Mouse (Mus musculus): Measurements from ENCODE around the gene Flot1.
A peak's percentile ranks its signal among the peaks of the same experiment; 100 is the strongest.

The Flot1 gene

GRCm38 (mm10) chr17:35812307-35812706 lies 10.7 kb upstream of the Flot1 start:
- no peak for DNase-seq (ENCODE audit: low spot score)

GRCm38 (mm10) chr17:35812736-35813135 lies 10.3 kb upstream of the Flot1 start:
- DNase-seq (ENCODE audit: low spot score): no peak

- DNase-seq (ENCODE audit: low spot score): no peak
Measured at GRCm38 (mm10) chr17:35813245-35813647, 9.8 kb upstream of the Flot1 start.

- DNase-seq (ENCODE audit: low spot score): no peak
Measured at GRCm38 (mm10) chr17:35813653-35814052, 9.4 kb upstream of the Flot1 start.

- no peak for DNase-seq (ENCODE audit: low spot score)
Measured at GRCm38 (mm10) chr17:35814678-35815077, 8.4 kb upstream of the Flot1 start.

- no peak for DNase-seq (ENCODE audit: low spot score)
Measured at GRCm38 (mm10) chr17:35815836-35816235, 7.2 kb upstream of the Flot1 start.

- DNase-seq (ENCODE audit: low spot score): no peak
Measured at GRCm38 (mm10) chr17:35816686-35817085, 6.3 kb upstream of the Flot1 start.

GRCm38 (mm10) chr17:35817226-35817625 lies 5.8 kb upstream of the Flot1 start:
- no peak for DNase-seq (ENCODE audit: low spot score)

GRCm38 (mm10) chr17:35820111-35820510 lies 2.9 kb upstream of the Flot1 start:
- DNase-seq (ENCODE audit: low spot score): no peak

- DNase-seq (ENCODE audit: low spot score): peak; percentile 74
Measured at GRCm38 (mm10) chr17:35821439-35822430, 1.3 kb upstream of the Flot1 start, which contains the start of gene Ier3. Gene Ier3 (plus strand): TSS chr17:35821684.

- DNase-seq (ENCODE audit: low spot score): no peak
Measured at GRCm38 (mm10) chr17:35822564-35822963, 466 bp upstream of the Flot1 start.

GRCm38 (mm10) chr17:35824402-35824801 lies 1.4 kb downstream of the Flot1 start:
- no peak for DNase-seq (ENCODE audit: low spot score)

- DNase-seq (ENCODE audit: low spot score): no peak
Measured at GRCm38 (mm10) chr17:35825109-35825850, 2.2 kb downstream of the Flot1 start.

GRCm38 (mm10) chr17:35829737-35830136 lies 6.7 kb downstream of the Flot1 start:
- peak; percentile 88 for DNase-seq (ENCODE audit: low spot score)

GRCm38 (mm10) chr17:35832400-35833238 lies 9.6 kb downstream of the Flot1 start:
- DNase-seq (ENCODE audit: low spot score): no peak

GRCm38 (mm10) chr17:35833239-35833751 lies 10.3 kb downstream of the Flot1 start:
- no peak for DNase-seq (ENCODE audit: low spot score)

- no peak for DNase-seq (ENCODE audit: low spot score)
Measured at GRCm38 (mm10) chr17:35833894-35834293, 10.9 kb downstream of the Flot1 start.

- no peak for DNase-seq (ENCODE audit: low spot score)
Measured at GRCm38 (mm10) chr17:35834696-35835422, 11.8 kb downstream of the Flot1 start.

- no peak for DNase-seq (ENCODE audit: low spot score)
Measured at GRCm38 (mm10) chr17:35835424-35836140, 12.6 kb downstream of the Flot1 start.

Data from retina, embryonic 14.5 days (tissue).